Mouse (Mus musculus) frontal cortex, postnatal 25 days (tissue): Measurements from ENCODE around the gene Birc7.

Experiments
- DNase-seq, 2 experiments: peaks; one replicate each; pipeline ENCODE4 v3.0.0; 2022; ENCODE audit warnings: low spot score in 2 of 2

Gene Birc7

DNA sequence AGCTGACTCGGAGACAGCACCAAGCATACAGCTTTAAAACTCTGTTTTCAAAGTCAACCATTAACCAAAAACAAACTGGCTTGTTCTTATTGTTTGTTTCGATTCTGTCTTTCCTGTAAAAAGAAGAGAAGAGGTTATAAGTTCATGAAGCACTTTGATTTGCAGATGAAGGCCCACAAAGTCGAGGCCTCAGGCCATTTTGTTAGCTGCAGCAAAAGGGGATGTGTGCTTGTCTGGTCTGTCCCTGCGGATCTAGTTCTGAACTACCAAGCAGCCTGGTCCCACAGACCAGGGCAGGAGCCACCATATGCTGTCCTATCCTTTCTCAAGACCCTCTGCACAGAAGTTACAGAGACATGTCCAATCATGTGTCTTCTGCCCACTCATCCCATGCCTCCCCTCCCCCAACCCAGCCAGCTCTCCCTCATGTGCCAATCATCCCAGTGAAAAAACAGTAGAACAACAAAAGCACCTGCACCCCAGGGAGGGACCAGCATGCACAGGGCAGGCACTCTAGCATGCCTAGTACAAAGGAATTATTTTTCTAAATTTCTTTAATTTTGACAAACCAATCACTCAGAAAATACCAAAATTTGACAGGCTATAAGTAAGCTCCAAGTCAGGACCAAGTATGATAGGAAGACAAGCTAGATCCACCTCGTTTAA is 23.1 kb upstream of the Birc7 start:
- no peak for DNase-seq

DNA sequence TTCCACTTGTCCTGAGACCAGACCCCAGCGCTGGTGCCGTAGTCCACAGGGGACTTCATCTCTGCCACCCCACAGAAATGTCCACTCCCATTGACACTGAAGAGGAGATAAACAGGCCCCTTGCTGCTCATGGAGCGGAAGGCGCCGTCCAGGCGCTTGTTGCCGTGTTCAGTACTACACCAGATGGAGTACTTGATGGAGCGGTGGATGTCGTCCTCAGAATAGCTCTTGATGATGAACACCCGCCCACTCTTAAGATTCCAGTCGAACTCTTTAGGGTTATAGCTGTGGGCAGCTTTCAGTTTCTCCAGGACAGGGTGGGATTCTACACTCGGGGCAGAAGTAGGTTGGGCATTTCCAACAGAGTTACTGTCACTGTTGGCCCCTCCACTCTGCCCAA is 17.9 kb upstream of the Birc7 start:
- no peak for DNase-seq

DNA sequence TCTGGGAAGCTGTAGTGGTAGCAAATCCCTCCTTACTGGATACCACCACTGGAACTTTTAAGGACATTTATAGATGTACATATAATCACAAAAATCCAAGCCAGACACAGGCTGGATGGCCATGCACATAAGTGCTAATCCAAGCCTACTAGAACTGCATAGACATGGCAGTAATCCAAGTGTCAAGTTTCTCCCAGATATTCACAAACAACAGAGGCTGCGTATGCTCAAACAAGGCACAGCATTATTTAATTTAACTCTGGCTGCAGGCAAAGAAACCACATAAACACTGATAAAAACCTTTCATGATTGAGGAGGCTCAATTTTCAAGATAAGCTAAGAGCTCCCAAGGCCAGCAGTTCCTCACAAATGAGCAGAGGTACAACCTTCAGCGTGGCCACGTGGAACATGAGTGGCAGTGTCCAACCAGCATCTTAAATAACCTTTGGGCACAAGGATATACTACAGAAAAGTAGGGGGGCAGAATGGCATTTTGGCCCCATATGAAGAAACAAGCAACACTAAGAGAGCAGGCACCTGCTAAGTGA is 12.9 kb upstream of the Birc7 start:
- no peak for DNase-seq

DNA sequence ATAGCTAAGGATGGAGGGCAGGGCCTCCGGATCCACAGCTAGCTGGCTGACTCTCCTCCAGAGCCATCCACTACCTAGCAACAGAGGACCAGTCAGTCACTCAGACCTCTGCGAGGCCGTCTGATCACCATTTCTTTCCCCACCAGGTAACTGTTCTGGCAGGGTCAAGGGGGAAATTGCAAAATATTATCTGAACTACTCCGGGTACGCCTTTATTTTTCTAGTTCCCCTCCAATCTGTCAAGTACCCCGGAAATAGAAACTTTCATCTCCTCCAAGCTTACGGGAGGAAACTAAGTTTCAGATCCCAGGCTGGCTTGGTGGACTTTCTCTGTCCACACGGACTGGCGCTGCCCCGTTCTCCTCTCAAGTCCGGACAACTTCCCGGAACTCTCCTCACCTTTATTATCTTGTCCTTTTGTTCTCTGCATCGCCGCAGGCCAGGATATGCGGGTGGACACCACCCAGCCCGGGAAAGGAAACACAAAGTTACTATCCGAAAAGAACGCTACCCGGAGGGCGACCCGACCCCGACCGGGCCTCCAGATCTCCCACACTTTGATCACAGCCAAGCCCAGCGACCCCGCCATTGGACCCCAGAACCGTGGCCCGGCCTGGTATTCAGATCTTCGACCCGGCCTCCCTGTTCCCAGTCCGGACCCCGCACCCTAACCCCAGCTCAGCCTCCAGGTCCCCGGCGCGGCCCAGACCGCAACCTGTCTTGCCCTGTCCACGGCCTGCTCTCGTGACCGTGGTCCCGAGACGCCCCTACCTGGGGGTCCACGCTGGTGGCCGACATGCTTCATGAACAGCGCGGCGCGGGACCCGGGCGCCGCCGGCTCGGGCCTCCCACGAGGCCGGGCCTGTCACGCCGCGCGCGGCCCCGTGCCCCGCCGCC is 8.7 kb upstream of the Birc7 start:
- DNase-seq, result no peak

DNA sequence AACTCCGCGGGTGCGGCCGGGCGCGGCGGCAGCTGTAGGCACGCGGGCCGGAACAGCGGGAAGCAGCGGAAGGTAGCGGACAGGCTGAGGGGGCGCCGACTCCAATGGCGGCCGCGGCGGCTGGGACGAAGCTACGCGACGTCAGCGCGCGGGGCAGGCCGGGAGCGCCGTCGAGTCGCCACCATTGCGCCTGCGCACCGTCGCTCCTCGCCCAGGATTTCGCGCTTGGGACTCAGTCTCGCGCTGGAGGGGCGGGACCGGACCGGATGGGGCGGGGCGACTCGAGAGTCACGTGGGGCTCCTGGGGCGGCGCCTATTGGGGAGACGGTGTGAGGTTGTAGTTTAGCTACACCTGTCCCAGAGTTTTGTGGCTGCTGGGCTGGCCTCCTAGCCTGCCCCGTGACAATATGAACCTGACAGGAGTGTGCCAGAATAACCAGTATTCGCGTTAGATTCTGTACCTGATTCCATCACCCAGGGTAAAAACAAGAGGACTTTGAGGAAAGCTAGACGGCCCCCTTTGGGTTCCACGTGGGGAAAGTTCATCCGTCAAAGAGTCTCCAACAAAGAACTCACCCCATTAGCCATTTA is 7.9 kb upstream of the Birc7 start, which contains the start of gene Ythdf1:
Ythdf1 (minus strand) TSS at position 140 of the 591 bp plus-strand sequence.
- peak; percentile 86 to 93 for DNase-seq

DNA sequence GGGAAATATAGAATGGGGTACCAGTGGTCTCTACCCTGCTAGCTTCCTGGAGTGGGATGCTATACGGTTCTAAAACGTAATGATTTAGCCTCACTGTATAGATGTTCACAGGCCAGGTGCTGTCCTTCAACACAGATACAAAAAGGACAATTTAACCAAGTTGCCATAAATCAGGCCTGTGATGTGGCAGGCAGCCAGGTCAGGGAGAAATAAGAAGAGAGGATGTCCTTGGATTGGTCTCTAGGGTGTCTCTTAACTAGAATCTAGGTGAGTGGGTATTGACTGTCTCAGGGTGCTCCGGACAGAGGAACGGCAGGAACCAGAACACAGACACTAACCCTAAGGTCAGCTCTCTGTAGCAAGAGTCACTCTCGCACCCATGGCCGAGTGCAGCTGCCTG is 6.1 kb upstream of the Birc7 start:
- no peak for DNase-seq

DNA sequence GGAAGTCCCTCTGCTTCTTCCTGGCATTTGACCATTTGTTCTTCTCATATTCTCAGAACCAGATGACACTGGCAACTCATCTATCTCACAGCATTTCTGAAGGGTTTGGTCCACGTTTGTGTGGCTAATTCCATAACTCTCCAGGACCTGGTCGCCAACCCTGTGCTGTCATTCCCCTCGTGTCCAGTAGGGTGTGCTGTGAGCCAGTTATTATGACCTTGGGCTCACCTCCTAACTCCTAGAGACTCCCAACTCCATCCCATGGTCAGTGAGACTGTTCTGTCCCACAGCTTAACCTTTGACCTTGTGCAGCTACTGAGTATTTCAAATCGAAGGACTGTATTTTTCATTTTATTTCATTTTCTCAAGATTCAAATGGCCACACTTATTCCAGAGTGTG is 3.6 kb upstream of the Birc7 start:
- DNase-seq, result peak; percentile 67 to 72

DNA sequence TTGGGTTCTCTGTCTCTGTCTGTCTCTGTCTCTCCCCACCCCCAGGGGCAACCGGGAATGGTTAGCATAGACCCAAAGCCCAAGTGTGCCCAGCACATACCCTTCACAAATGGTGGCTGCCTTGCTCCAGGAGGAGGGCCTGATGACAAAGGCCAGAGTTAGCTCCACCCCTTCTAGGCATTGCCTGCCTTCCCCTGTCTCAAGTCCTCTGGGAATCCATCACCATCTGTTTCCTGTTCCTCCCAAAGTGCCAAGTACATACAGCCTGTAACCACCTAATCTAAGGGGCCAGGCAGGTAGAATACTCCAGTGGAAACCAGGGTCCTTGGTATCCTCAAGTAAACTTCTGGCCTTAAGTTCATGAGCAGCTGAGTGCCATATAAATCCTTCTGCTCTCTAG is 3.6 kb downstream of the Birc7 start:
- DNase-seq, result no peak

DNA sequence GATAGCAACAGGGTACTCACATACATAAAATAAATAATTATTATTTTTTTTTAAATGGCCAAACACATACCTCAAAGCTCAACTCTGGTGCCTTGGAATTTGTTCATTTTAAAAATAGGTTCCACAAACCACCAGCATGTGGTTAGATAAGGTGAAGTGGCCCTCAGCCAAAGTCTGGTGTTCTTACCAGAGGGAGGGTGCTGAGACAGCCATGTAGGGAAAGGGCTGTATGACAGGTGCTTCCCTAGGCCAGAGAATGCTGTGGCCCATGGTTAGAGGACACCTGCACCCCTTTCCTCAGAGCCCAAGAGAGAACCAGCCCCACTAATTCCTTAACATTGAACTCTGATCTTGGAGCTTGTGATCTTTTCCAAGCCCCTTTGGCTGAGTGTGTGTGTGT is 11.4 kb downstream of the Birc7 start:
- DNase-seq, result no peak

DNA sequence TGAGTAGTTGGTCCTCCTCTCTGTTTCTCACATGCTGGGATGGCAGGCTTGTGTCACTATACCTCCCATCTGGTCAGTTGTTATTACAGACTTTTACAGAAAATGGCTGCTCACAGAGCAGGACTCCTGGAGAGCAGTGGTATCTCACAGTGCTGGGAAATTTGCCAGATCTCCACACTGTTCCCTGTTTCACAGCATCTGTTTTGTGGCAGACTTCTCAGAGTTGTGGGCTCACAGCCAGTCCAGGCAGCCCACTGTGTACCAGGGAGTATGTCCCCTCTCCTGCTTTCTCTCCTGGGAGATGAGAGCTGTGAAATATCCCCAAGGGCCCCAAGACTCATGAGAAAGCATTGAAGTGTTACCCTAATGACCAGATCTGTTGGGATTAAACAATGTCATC is 13.0 kb downstream of the Birc7 start:
- no peak for DNase-seq

DNA sequence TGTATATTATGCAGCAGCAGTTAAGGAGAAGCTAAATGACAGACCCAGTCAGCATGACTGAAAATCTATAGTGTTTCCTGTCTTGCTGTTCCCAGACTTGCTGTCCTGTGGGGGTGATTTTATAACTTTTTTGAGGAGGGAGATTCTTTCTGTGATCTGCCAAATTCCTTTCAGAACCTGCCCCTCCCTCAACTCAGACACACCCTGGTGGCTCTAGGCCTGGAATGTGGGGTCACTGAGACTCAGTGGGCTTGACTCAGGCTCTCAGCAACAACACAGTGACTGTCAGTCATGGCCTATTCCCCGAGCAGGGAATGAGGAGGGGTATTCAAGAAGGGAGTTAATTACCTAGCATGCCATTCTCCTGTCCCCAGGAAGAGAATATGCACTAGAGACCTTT is 21.1 kb downstream of the Birc7 start:
- DNase-seq, result no peak

DNA sequence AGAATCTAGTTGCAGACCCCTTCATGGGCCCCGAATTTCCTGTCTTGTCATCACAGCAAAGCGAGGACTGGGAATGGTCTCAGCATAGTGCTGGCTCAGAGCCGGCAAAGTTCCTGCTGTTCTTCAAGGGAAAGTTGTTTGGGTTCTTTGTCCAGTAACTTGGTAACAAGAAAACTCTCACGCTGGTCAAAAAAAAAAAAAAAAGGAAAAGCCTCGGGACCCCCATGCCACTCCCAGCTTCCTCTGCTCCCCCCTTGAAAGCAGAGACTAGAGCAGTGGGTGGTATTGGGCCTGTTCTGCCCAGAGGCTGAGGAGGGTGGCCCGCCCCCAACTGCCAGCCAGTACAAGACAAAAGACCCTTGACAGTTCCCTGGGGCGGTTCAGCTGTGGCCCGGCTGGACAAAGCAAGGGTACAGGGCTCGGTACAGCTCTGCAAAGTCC is 23.9 kb downstream of the Birc7 start:
- DNase-seq, result peak in 1 of 2 experiments; percentile 25

DNA sequence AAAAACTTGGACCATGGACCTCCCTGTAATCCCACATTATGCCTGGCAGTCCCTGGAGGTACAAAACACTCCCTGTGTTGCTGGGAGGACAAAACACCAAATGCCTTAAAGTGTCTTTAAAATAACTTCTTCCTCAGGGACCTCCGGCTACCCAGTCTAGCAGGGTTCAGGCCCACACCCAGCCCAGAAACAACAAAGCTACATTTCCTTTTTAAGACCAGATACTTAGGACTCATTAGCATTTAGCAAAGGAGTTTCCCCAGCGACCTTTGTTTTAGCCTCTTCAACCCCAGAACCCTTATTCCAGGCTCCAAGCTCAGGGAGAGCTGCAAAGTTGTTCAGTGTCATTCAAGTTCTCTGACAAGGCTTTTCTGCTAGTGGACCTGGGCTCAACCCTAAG is 24.8 kb downstream of the Birc7 start:
- no peak for DNase-seq

DNA sequence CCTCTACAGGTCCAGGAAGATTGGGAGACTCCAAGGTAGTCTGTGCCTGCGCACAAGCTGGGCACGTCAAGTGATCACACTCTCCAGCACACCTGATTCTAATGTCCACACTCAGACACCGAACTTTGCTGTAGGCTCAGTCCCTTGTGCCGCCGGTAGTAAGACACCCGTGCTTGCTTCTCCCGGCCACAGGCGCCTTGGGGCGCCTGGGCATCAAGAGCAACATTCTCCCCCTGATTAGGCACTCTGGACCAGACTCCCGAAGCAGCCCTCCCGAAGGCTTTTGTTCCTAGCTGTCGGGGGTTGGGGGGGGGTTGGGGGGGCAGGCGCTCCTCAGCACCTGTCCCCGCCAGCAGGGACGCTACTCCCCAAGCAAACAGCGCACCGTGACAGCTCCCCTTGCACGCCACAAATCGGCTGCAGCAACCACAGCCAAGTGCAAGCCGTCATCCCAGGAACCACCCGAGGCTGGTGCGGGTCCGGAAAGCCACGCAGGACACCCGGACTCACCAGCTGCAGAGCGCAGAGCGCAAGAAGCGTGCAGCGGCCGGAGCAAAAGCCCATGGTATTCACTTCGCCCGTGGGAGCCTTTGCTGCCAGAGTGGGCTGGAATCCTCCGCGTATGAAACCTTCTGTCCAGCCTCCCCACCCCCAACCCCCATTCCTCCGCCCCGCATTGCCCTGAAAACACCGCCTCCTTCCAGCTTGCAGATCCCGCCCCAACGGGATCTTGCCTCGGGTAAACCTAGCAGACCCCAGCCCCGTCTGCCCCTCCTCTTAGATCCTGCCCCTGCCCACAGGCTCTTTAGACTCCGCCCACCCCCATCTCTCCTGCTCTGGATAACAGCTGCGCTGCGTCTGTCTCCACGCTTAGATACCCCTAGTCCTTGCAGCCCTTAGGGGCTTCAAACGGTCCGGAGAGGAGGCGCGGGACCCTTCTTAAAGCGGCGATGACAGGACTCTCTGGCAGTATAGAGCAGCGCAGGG is 25.5 kb downstream of the Birc7 start, which contains the start of gene Nkain4:
Nkain4 (minus strand) TSS at position 639 of the 987 bp plus-strand sequence.
- peak; percentile 22 to 26 for DNase-seq

DNA sequence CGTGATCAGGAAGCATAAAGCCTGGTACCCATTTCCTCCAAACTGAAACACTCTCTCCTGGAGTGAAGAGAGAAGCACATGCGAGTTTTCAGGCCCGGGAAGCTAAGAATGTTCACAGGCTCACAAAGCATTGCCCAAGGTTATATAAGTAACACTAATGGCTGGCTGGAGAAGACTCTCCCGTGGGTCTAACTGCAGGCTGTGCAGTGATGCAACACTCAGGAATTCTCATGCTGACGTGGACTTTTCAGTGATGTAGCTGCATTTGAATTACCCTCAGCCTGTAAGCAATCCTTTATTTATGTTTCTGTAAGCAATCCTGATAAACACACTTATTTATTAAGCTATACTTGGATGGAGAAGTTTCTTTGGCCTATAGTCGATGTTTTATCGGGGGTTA is 30.8 kb downstream of the Birc7 start:
- DNase-seq, result no peak

DNA sequence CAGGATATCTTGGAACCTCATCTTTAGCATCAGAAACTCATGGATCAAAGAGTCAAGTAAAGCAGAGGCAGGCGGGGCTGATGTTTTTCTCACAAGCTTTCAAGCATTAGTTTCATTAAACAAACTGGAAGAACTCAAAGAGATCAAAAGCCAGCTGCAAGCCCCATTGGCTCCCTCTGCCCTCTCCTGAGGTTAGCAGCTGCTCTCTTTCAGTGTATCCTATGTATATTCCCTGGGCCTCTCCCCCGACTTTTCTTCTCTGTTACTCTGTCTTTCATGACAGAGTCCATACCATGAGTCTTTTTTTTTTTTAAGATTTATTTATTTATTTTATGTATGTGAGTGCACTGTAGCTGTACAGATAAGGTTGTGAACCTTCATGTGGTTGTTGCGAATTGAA is 31.4 kb downstream of the Birc7 start:
- no peak for DNase-seq

DNA sequence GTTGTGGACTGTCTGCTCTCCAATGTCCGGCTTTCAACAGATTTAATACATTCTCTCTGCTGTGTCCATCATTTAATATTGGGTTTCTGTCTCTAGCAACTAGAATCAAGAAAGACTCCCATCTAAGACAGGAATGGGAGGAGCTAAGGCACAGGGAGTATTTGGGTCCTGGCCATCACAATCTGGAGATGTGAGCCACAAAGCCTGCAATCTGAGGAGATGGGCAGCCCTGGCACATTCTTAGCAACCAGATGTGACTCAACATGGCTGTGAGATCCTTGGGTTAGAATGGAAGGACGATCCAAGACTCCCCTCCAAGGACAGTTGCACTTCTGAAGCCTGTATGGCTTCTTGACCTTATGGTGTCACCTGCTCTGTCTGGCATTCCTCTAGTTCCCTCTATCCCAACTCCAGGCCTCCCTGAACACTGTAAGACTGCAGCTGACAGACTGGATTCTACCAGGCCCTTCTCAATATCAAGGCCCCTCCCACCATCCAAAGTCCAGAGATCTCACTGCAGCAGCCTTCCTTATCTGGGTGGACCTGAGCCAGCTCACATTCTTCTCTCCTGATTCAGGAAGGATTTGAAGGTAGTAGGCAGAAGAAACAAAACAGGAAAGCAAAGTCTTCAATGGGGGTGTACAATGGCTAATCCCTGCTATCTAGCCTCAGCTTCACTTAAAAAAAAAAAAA is 33.9 kb downstream of the Birc7 start:
- DNase-seq, result no peak

DNA sequence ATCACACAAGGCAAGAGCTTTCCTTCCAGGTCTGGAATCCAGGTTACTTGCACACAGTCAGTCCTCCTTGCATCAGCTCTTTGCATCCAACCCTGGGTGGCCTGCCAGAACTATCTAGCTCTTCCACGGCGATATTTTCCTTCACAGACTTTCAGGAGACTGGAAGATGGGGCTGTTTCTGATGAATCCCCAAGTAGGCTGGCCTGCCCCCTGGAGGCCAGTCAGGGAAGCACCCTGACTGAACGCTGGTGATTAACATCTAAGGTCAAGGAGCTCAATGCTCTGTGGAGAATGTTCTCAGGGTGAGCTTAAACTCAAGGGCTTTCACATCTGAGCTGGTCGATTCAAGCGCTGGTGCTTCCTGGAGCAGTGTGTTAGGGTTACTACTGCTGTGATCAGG is 35.1 kb downstream of the Birc7 start:
- DNase-seq, result peak; percentile 66 to 70

DNA sequence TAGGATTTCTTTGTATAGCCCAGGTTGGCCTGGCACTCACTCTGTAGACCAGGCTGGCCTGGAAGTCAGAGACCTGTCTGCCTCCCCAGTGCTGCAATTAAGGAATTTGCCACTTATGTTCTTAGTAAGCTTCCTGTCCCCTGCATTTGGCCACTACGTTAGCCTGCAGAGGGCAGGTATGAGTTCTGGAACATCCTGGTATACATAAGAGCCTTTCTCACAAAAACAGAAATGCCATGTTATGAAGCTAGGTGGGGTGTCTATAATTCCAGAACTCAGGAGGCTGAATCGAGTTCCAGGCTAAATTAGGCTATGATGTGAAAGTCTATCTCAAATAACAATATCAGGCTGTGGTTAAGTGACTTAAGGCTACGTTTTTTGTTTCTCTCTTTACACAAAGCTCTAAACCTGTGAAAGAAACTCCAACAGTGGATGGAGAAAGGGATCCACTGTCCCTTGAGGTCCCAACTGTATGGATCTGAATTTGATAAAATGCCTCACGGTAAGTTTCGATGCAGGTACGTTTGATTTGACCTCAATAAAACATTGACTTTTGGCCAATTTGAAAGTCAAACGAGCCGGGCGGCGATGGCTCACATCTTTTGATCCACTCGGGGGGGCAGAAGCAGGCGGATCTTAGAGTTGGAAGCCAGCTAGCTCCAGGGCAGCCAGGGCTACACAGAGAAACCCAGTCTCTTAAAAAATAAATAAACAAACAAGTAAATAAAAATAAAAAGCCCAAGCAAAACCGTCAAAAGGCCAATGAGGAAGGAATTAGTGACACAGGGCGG is 37.5 kb downstream of the Birc7 start:
- no peak for DNase-seq
